Mouse (Mus musculus) neutrophil, adult 65 days (primary cell): ENCODE results near the gene Sik1. TPM values are rescaled to one million over a fixed set of nuclear protein-coding genes. Genes with fewer than 3 reads are reported as not detected.

Experiments
- total RNA-seq: library from RNA; stranded (reverse); gene quantifications from 2 replicates; pipeline ENCODE4 v1.2.4, GENCODE M21; 2023

Sik1 gene
- 232 and 243 TPM in 2 replicates for total RNA-seq

DNA sequence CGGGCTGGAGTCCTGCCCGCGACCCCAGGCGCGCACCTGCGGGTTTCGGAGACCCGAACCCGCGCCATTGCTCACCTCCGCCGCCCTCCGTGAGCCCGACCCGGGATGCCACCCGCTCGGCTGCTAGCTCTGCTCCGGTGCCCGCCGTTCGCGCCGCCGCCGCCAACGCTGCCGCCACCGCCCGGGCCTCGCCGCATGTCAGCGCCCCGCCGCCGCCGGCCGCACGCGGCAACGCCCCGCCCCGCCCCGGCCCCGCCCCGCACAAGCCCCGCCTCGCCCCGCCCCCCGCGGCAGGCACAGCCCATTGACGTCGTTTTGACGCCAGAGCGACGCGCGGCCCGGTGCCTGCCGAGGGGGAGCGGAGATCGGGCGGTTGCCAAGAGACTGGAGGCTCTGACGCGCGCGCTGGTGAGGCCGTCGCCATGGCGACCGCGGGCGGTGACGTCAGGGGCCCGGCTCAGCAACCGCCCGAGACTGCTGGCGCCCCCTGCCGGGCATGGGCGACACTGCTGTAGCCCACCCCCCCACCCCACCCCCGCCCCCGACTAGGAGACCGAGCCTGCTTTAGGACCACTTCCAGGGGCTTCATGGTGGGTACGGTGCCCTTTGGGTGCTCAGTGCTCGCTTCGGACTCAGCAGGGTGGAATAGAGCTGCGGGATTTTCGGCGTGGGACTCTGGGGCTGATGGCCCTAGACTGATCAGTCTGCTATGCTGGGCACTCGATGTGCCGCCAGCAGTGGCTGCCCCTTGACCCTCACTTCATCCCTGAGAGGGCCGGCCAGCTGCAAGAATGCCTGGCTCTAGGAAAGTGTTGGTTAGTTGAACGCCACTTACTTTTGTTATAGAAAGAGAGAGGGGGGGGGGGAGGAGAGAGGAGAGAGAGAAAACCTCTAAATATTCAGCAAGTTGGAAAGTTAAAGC, at the start of gene Sik1:
Sik1 (minus strand) TSS at position 208 of the 922 bp plus-strand sequence.

Other genes starting within 250 kb of the Sik1 start
- gene Cbs, start 218.6 kb downstream of the Sik1 start, total RNA-seq = not detected in 2 replicates
- gene U2af1, start 196.9 kb downstream of the Sik1 start, total RNA-seq = 242 and 286 TPM in 2 replicates
- not detected in 2 replicates for gene Cryaa, start 178.0 kb downstream of the Sik1 start, total RNA-seq
- gene Rrp1b, start 180.3 kb upstream of the Sik1 start, total RNA-seq = 52.5 and 93.8 TPM in 2 replicates
- gene Hsf2bp, start 180.5 kb upstream of the Sik1 start, total RNA-seq = not detected in 2 replicates